In genomic region chr10:127351285-127351595, GRCm38 (mm10) we compare ENCODE assay signal across 13 mouse cellular contexts. TPM values are rescaled to one million over a fixed set of nuclear protein-coding genes. Genes with fewer than 3 reads are reported as not detected.
A peak's percentile ranks its signal among the peaks of the same experiment; 100 is the strongest.
DNase-seq lines count a peak whose midpoint lies in the region; ATAC-seq and TF ChIP-seq lines count a peak whose summit lies in the region.
"Had no signal": no experiment of that assay in that cellular context is flagged by ENCODE, and none has a peak within 500 bp of the region (broad histone marks: within the 10 kb centered on the region; RNA-seq: fewer than 3 reads in every experiment).

No protein-coding gene starts in this region.

- H3K4me1 ChIP-seq in heart, embryonic 14.5 days (ENCODE audit: control insufficient read depth in 2 of 2, insufficient read depth in 2 of 2, low read length in 2 of 2), result peaks cover 12 to 15% of the 10 kb centered on the region in 2 experiments
- H3K4me1 ChIP-seq in E14TG2a.4 (replicated peaks; ENCODE audit: low read depth, low read length), result peaks cover 49% of the 10 kb centered on the region
- peaks cover 6% of the 10 kb centered on the region; the same call in 1 of the 2 replicates for H3K4me1 ChIP-seq in embryonic facial prominence, embryonic 14.5 days (ENCODE audit: control insufficient read depth, insufficient read depth, low read length)
- H3K4me1 ChIP-seq in liver, embryonic 15.5 days (replicated peaks), result peaks cover 13% of the 10 kb centered on the region

- intact Hi-C loops in heart, postnatal 36 days (cut with DNase I), result loop anchor here (5.0 kb wide), 2 partner anchors 86 to 101 kb away; no protein-coding TSS in a partner anchor

- H3K4me3 ChIP-seq in heart, embryonic 14.5 days (ENCODE audit: control insufficient read depth in 1 of 2, insufficient read depth in 1 of 2, low read depth in 1 of 2, low read length in 2 of 2), result no peak overlapping the region
- H3K4me3 ChIP-seq in E14TG2a.4 (replicated peaks; ENCODE audit: low read length), result peak overlapping the region; percentile 69
- peak overlapping the region; percentile 31; the same call in 1 of the 2 replicates for H3K4me3 ChIP-seq in embryonic facial prominence, embryonic 14.5 days (ENCODE audit: low read depth, low read length)
- 0 out of 2 replicates have a peak overlapping the region, but pooled peaks have one; percentile 21 for H3K4me3 ChIP-seq in liver, embryonic 15.5 days (replicated peaks)

- no peaks in the 10 kb centered on the region for H3K27me3 ChIP-seq in heart, embryonic 14.5 days (ENCODE audit: control insufficient read depth, insufficient read depth, low read length)
- peaks cover 19% of the 10 kb centered on the region for H3K27me3 ChIP-seq in E14TG2a.4 (ENCODE audit: insufficient read depth, low read length)
- H3K27me3 ChIP-seq in embryonic facial prominence, embryonic 14.5 days (replicated peaks; ENCODE audit: control insufficient read depth, insufficient read depth, low read length), result no peaks in the 10 kb centered on the region
- peaks cover 20% of the 10 kb centered on the region for H3K27me3 ChIP-seq in liver, embryonic 15.5 days

- no peak for TF ChIP-seq CTCF in E14TG2a.4 (conservative IDR thresholded peaks at IDR 0.05; ENCODE audit: low read length)

- WGBS in heart, embryonic 14.5 days, result 72% methylated on average over 8 of the region's 8 CpGs
- 87% methylated on average over 8 of the region's 8 CpGs for WGBS in embryonic facial prominence, embryonic 14.5 days
- WGBS in liver, embryonic 15.5 days (ENCODE audit: insufficient replicate concordance), result 64% methylated on average over 8 of the region's 8 CpGs

- ATAC-seq in heart, embryonic 14.5 days (ENCODE audit: insufficient number of reproducible peaks, insufficient read depth, low FRiP score, low read depth), result no peak
- no peak for ATAC-seq in embryonic facial prominence, embryonic 14.5 days (ENCODE audit: low read depth)
- no peak for ATAC-seq in liver, embryonic 15.5 days (ENCODE audit: insufficient read depth)

- no peaks in the 10 kb centered on the region for H3K36me3 ChIP-seq in heart, embryonic 14.5 days (ENCODE audit: control insufficient read depth, insufficient read depth, low read length)
- H3K36me3 ChIP-seq in E14TG2a.4 (ENCODE audit: insufficient read depth, low read length), result no peaks in the 10 kb centered on the region
- no peaks in the 10 kb centered on the region for H3K36me3 ChIP-seq in embryonic facial prominence, embryonic 14.5 days (ENCODE audit: control insufficient read depth, insufficient read depth, low read length)
- H3K36me3 ChIP-seq in liver, embryonic 15.5 days (replicated peaks), result no peaks in the 10 kb centered on the region

- peak overlapping the region; percentile 57; the same call in 1 of the 2 replicates for H3K4me2 ChIP-seq in heart, embryonic 14.5 days (ENCODE audit: low read length)
- H3K4me2 ChIP-seq in embryonic facial prominence, embryonic 14.5 days (ENCODE audit: low read depth, low read length), result peak overlapping the region; percentile 55; the same call in 1 of the 2 replicates
- peak overlapping the region; percentile 54 for H3K4me2 ChIP-seq in liver, embryonic 15.5 days

- no peaks in the 10 kb centered on the region for H3K9me3 ChIP-seq in heart, embryonic 14.5 days (ENCODE audit: control insufficient read depth, low read length)
- H3K9me3 ChIP-seq in E14TG2a.4 (ENCODE audit: low read length), result no peaks in the 10 kb centered on the region
- no peaks in the 10 kb centered on the region for H3K9me3 ChIP-seq in embryonic facial prominence, embryonic 14.5 days (ENCODE audit: control insufficient read depth, low read length)
- no peaks in the 10 kb centered on the region for H3K9me3 ChIP-seq in liver, embryonic 15.5 days (replicated peaks)

- no peak overlapping the region for H3K27ac ChIP-seq in heart, embryonic 14.5 days (replicated peaks in 1 of 2; ENCODE audit: control insufficient read depth in 1 of 2, insufficient read depth in 1 of 2, low read depth in 2 of 2, low read length in 2 of 2)
- no peak overlapping the region for H3K27ac ChIP-seq in embryonic facial prominence, embryonic 14.5 days (replicated peaks; ENCODE audit: low read depth, low read length)
- peak overlapping the region; percentile 60 for H3K27ac ChIP-seq in liver, embryonic 15.5 days (replicated peaks)
- H3K27ac ChIP-seq: layer of hippocampus, adult 2 months had no signal

- no peak overlapping the region for H3K9ac ChIP-seq in heart, embryonic 14.5 days (ENCODE audit: low read length)
- peak overlapping the region; percentile 55 for H3K9ac ChIP-seq in embryonic facial prominence, embryonic 14.5 days (ENCODE audit: low read depth, low read length)
- H3K9ac ChIP-seq in liver, embryonic 15.5 days, result no peak overlapping the region

- DNase-seq in heart, postnatal 36 days, result no peak
- DNase-seq in embryonic facial prominence, embryonic 14.5 days (ENCODE audit: low spot score), result no peak
- DNase-seq in spleen, postnatal 4 days (ENCODE audit: low spot score in 2 of 2), result no peak
- no peak for DNase-seq in frontal cortex, postnatal 25 days (ENCODE audit: low spot score in 2 of 2)
- DNase-seq in layer of hippocampus, postnatal 36 days, result no peak
- DNase-seq: adrenal gland, adult 8-10 months had no signal

RNA-seq across cellular contexts. Expression of gene Inhbe, which starts 3.0 kb away (rescaled TPM):
- polyA plus RNA-seq in heart, embryonic 14.5 days (2014; fragmentation: Nextera tagmentation; extraction: Ambion mirVana), result not detected in 2 replicates
- not detected for total RNA-seq in heart, postnatal 36 days (2021)
- not detected in 2 replicates for polyA plus RNA-seq in embryonic facial prominence, embryonic 14.5 days (2014; fragmentation: Nextera tagmentation; extraction: Ambion mirVana)
- polyA plus RNA-seq in liver, embryonic 15.5 days (2015; fragmentation: Nextera tagmentation; extraction: Ambion mirVana), result 0.71 and 0.82 TPM in 2 replicates
- total RNA-seq in layer of hippocampus, postnatal 36 days (2021), result not detected
- total RNA-seq: heart, postnatal 14 days; layer of hippocampus, adult 2 months had no signal
- polyA plus RNA-seq: neural tube, embryonic 11.5 days; spleen, adult 2 months had no signal

RNA-seq across cellular contexts. Expression of gene Gli1, which starts 9.5 kb away (rescaled TPM):
- polyA plus RNA-seq in heart, embryonic 14.5 days (2014; fragmentation: Nextera tagmentation; extraction: Ambion mirVana), result 0.07 and 0.36 TPM in 2 replicates
- total RNA-seq in heart, postnatal 36 days (2021), result 1 to 10 TPM; 1.0 to 2.6 TPM
- 10.2 and 11.7 TPM in 2 replicates for polyA plus RNA-seq in embryonic facial prominence, embryonic 14.5 days (2014; fragmentation: Nextera tagmentation; extraction: Ambion mirVana)
- polyA plus RNA-seq in liver, embryonic 15.5 days (2015; fragmentation: Nextera tagmentation; extraction: Ambion mirVana), result 0.31 and 0.32 TPM in 2 replicates
- total RNA-seq in layer of hippocampus, postnatal 36 days (2021), result 1 to 10 TPM; 2.4 to 3.2 TPM

RNA-seq across cellular contexts. Expression of gene Inhbc, which starts 19.0 kb away (rescaled TPM):
- not detected in 2 replicates for polyA plus RNA-seq in heart, embryonic 14.5 days (2014; fragmentation: Nextera tagmentation; extraction: Ambion mirVana)
- total RNA-seq in heart, postnatal 36 days (2021), result not detected
- polyA plus RNA-seq in embryonic facial prominence, embryonic 14.5 days (2014; fragmentation: Nextera tagmentation; extraction: Ambion mirVana), result not detected in 2 replicates
- polyA plus RNA-seq in liver, embryonic 15.5 days (2015; fragmentation: Nextera tagmentation; extraction: Ambion mirVana), result 4.6 and 5.1 TPM in 2 replicates
- not detected for total RNA-seq in layer of hippocampus, postnatal 36 days (2021)
- total RNA-seq: adrenal gland, adult 8-10 months; heart, postnatal 14 days; layer of hippocampus, adult 2 months had no signal
- polyA plus RNA-seq: neural tube, embryonic 11.5 days; spleen, adult 2 months had no signal

RNA-seq across cellular contexts. Expression of gene R3hdm2, which starts 28.9 kb away (rescaled TPM):
- 32.8 and 36.3 TPM in 2 replicates for polyA plus RNA-seq in heart, embryonic 14.5 days (2014; fragmentation: Nextera tagmentation; extraction: Ambion mirVana)
- total RNA-seq in heart, postnatal 36 days (2021), result 100 to 1,000 TPM; 150 to 169 TPM
- 27.8 and 29.8 TPM in 2 replicates for polyA plus RNA-seq in embryonic facial prominence, embryonic 14.5 days (2014; fragmentation: Nextera tagmentation; extraction: Ambion mirVana)
- polyA plus RNA-seq in liver, embryonic 15.5 days (2015; fragmentation: Nextera tagmentation; extraction: Ambion mirVana), result 14.4 and 15.0 TPM in 2 replicates
- total RNA-seq in layer of hippocampus, postnatal 36 days (2021), result 100 to 1,000 TPM; 153 to 163 TPM

RNA-seq across cellular contexts. Expression of gene Arhgap9, which starts 29.5 kb away (rescaled TPM):
- 1.3 and 2.4 TPM in 2 replicates for polyA plus RNA-seq in heart, embryonic 14.5 days (2014; fragmentation: Nextera tagmentation; extraction: Ambion mirVana)
- total RNA-seq in heart, postnatal 36 days (2021), result 1 to 10 TPM; 3.1 to 3.6 TPM
- 3.7 and 4.4 TPM in 2 replicates for polyA plus RNA-seq in embryonic facial prominence, embryonic 14.5 days (2014; fragmentation: Nextera tagmentation; extraction: Ambion mirVana)
- 14.1 and 14.9 TPM in 2 replicates for polyA plus RNA-seq in liver, embryonic 15.5 days (2015; fragmentation: Nextera tagmentation; extraction: Ambion mirVana)
- total RNA-seq in layer of hippocampus, postnatal 36 days (2021), result 1 to 10 TPM in 1 of 2 experiments, under 1 TPM in 1; 0.86 to 1.0 TPM

Comparison
In these comparisons a context has a peak if more than half of its experiments do, and no peak if none do; other contexts are left out.
1. H3K4me3 ChIP-seq: peak in E14TG2a.4 (single experiment), embryonic facial prominence, embryonic 14.5 days (single experiment) and liver, embryonic 15.5 days (single experiment); none in heart, embryonic 14.5 days (0 of 2).
2. Peak in every context shown above with its lines, with median percentiles within 50 percentile points of each other: H3K4me2 ChIP-seq.